Mouse (Mus musculus) megakaryocyte, embryonic 14.5 days (primary cell): ENCODE data around the gene Bcl11b.

Experiments
- FLI1 ChIP-seq: IDR thresholded peaks from 2 replicates; pipeline ENCODE4 v1.6.1; 2012; ENCODE audit warnings: low read length, inconsistent platforms, mixed read lengths
- GATA1 ChIP-seq: IDR thresholded peaks from 3 replicates; pipeline ENCODE4 v1.6.1; 2012; ENCODE audit warnings: mixed read lengths, low read length, inconsistent platforms, borderline replicate concordance

GRCm38 (mm10) chr12:108037446-108037845 is 34.0 kb upstream of the Bcl11b start:
- TF ChIP-seq GATA1 (no peak), FLI1 (no peak)
